Mouse (Mus musculus): ENCODE results near the gene Lrig1.

Lrig1 gene

GRCm38 (mm10) chr6:94697423-94697822 is 2.5 kb downstream of the Lrig1 start:
- DNase-seq: no peak

DNA sequence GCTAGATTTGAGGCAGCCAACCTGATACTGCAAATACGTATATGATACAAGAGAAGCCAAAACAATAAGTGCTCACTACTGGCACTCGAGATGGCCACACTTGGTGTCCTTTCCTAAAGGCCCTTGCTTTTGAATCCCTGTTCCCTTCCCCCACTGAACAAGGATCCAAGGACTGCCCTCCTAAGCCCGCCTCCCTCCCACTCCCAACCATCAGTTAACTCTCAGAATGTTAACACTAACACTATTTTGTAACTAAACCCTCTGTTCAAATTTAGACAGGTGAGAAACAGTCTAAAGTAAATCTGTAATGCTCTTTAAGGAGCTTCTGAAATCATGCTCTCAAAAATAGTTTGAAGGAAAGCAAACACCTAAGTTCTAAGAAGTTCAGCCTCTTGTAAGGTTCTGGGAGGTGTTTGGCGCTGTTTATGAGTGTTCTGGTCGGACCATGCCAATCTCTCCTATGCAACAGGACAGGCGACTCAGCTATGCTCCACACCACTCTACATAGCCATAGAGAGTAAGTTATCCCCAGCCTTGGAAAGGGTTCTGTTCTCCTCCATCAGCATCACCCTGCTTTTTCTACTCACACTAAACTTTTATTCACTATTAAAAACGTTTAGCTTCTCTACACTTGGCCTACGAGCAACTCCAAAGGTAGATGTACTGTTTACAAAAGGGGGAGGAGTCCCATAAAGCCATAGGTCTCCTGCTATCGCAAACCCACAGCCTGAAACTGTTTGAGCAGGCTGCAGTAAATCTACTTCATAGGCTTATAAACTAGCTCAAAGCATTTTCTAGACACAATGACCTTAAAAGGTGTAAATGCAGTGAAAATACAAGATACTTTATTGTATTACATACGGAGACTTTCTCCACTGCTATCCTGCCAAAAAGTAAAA is 3.5 kb downstream of the Lrig1 start:
- DNase-seq: no peak

GRCm38 (mm10) chr6:94695121-94695930 is 4.6 kb downstream of the Lrig1 start:
- DNase-seq: no peak

- no peak for DNase-seq
Measured at GRCm38 (mm10) chr6:94694481-94694880, 5.5 kb downstream of the Lrig1 start.

DNA sequence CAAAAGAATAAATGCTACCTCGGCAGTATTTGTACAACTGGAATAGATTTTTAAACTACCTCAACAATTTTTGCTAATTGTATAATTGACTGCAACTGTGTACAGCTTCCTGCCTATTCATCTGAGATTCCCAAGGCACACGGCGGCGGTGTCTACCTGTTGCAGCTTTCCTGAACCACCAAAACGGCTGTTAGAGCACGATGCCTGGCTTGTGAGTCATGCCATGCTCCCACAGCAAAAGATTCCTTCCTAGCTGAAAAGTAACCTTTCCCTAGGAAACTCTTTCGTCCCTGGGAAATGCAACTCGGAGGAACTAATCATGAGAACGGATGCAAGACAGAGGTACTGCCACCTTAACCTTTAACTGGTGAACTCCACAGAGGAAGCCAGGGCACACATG is 6.9 kb downstream of the Lrig1 start:
- DNase-seq: no peak

DNA sequence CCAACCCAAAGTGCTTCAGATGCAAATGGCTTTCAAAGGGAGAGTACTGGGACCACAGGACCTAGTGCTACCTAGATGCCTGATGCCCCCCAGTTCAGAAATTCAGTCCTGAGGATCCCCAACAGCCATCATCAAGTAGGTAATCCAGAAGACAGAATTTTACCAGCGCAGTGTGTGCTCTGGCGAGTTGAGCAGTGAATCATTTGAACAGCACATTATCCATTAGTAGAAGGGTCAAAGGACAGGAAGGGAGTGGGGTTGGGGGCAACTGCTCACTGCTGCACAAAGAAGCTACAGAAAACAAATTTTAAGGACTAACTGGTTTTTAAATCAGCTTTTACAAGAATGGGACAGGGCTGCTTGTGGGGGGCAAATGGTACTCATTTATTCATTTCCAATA is 8.0 kb downstream of the Lrig1 start:
- DNase-seq: no peak

- no peak for DNase-seq
Measured at GRCm38 (mm10) chr6:94690247-94690646, 9.7 kb downstream of the Lrig1 start.

GRCm38 (mm10) chr6:94688722-94689121 is 11.2 kb downstream of the Lrig1 start:
- peak; percentile 48 for DNase-seq

- no peak for DNase-seq
Measured at GRCm38 (mm10) chr6:94686048-94686447, 13.9 kb downstream of the Lrig1 start.

DNA sequence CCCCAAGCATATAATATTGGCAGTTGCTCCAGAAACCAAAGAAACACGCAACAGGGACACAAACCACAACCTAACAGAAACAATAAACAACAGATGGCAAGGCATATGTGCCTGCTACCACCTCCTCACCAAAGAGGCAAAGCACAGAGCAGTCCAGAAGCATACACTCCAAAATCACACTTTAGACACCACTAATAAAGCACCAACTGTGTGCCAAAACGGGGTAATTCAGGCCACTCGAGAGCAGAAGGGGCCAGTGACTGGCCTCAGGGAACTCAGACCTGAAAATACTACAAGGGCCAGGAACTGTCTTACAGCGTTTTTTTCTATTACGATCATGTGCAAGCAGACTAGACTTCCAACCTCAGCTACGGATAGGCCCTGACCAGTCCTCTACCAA is 14.3 kb downstream of the Lrig1 start:
- DNase-seq: no peak

- no peak for DNase-seq
Measured at GRCm38 (mm10) chr6:94684844-94685557, 15.0 kb downstream of the Lrig1 start.

GRCm38 (mm10) chr6:94683701-94684100 is 16.3 kb downstream of the Lrig1 start:
- no peak for DNase-seq

DNA sequence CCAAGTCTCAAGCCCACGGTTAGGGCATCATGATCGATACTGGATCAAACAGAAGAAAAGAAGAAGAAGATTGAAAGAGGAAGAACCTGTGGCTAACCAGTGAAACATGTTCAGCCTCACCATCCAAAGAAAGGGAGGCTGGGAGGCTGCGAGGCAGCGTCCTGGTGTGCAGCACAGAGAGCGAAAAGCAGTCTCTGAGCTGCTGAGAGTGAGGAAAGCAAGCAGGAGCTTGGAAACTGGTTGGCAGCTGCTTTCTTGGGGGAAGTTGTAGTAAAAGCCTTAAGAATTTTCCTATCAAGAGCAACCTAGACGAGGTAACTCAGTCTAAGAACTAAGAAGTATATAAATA is 17.7 kb downstream of the Lrig1 start:
- DNase-seq: no peak

- no peak for DNase-seq
Measured at GRCm38 (mm10) chr6:94681446-94682269, 18.3 kb downstream of the Lrig1 start.

DNA sequence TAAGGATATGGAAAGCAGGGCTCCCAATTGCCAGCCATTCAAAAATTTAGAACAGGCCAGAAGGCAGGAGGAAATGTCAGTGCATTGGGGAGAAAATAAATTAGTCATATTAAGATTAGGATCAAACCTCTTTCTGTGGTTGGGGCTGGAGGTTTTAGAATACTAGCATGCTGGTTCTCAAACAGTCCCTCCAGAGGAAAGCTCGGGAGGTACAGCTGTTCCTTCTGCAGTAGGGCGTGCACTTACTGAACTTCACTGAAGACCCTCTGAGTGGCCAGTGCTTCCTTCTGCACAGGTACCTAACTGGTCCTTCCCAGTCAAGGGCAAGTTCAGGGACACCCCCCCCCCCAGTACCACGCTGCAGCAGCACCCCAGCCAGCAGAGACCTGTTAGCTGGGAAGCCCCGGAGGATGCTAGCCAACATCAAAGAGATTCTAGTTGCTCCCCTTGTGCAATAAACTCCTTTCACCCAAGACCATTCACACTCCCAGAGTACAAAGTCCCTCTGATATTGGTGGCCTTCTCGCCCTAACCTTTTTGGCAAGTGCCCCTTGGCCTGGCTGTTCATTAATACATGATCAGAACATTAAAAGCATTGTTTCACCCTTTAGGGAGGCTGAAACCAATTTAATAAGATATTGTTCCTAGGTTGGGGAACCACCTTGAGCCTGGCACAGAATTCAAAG is 19.1 kb downstream of the Lrig1 start:
- DNase-seq: no peak

DNA sequence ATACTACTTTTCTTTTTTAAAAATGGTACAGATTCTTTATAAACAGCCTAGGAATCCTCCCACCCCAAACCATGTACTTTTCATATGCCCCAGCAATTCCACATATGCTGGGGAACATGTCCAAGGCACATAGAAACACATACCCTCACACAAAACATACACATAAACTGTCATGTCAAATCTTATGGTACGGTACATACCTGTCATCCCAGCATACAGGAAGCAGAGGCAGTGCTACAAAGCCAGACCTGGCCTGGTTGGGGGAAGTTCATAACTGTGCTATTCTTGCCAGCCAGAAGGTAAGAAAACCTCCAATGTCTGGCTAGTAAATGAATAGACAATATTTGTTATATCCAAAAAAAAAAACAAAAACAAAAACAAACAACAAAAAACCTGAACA is 20.7 kb downstream of the Lrig1 start:
- DNase-seq: no peak

- DNase-seq: no peak
Measured at GRCm38 (mm10) chr6:94678377-94679164, 21.4 kb downstream of the Lrig1 start.

DNA sequence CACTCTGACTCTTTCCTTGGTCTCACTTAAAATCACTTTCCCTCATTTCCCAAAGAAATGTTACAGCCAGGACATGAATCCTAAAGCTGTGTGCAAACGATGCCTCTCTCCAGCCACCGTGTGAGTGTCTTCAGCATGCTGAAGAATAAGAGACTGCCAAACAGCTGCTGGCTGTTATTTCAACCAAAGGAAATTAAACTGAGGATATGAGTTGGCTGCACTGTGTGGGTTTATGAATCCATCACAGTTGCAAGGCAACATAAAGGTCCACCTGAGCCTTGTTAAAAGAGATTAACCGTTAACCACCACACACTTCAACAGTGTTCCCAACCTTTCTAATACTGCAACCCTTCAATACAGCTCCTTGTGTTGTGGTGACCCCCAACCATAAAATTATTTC is 22.5 kb downstream of the Lrig1 start:
- DNase-seq: no peak

DNA sequence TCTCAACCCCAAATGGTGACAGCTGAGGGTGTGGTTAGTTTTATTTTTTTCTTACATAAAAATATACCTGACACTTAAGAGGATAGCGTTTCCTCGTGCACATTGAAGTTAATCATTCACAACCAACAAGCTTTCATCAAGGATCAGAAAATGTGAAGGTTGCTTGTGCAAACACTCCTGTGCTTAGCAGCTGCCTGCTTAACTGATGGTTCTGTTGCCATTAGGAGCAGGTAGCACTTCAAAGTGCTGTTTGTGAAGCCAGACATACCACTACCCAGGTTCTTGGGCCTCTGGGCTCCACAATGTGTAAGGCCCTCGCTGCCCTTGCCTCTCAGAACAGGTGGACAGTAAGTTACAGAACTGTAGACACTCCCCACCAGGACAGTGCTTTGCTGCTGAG is 23.1 kb downstream of the Lrig1 start:
- DNase-seq: no peak

DNA sequence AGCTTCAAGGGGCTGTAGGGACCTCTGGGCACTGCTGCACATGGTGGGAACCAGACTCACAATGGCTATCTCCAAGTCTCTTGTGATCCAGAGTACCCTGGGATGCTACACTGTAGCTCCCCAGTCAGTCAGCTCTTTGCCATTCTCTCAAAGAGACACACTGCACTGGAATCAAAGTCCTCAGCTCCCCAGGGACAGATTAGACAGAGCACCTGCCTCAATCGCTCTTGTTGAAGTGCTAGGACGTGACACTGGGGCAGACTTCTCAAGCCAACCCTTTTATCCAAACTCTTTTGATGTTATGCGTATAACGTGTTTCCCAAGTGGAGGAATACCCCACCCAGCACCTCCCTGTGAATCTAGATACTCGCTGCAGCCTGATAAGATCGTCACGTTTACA is 23.7 kb downstream of the Lrig1 start:
- no peak for DNase-seq

DNA sequence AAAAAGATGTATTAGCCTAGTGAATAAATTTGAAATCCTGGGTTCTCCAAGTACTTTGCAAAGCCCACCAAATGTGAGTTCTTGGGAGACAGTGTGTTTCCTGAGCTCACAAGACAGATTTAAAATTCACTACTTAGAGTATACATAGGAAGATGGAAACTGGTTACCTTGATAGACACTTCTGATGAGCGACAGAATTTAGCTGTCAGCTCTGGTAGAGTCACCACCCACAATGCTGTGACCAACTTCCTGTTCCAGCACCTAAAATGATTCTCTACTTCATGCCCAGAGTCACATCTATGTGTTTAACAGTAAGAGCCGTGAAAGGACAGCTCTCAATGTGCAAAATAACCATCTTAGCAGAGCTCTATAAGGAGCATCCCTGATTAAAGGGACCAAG is 27.5 kb downstream of the Lrig1 start:
- DNase-seq: no peak
